Mouse (Mus musculus) heart, postnatal 0 days (tissue): Measurements from ENCODE around the gene Wdr83.

Experiments used
- CTCF ChIP-seq: IDR thresholded peaks from 2 replicates; pipeline ENCODE4 v1.5.1; 2016; ENCODE audit warnings: antibody characterized with exemption, control low read depth, low read depth
- EP300 ChIP-seq: IDR thresholded peaks from 2 replicates; pipeline ENCODE4 v1.6.1; 2016; ENCODE audit warnings: antibody characterized with exemption, low read depth

GRCm38 (mm10) chr8:85029271-85029670, 51.8 kb downstream of the Wdr83 start:
- TF ChIP-seq CTCF = no peak
- no peak for TF ChIP-seq EP300
